Mouse (Mus musculus) CD4-positive, CD25-positive, alpha-beta regulatory T cell, adult 2 months (primary cell): ENCODE measurements around the gene Cnppd1.

Experiments used
- DNase-seq: peaks from one replicate; pipeline ENCODE4 v3.0.0-alpha.2; 2012; ENCODE audit warnings: low read depth, low spot score

Gene Cnppd1

GRCm38 (mm10) chr1:75147411-75148135 lies 5.1 kb upstream of the Cnppd1 start:
- DNase-seq = no peak

- DNase-seq = no peak
Measured at GRCm38 (mm10) chr1:75145589-75145988, 3.1 kb upstream of the Cnppd1 start.

- peak; percentile 85 for DNase-seq
Measured at GRCm38 (mm10) chr1:75141486-75142190, 873 bp downstream of the Cnppd1 start.

- peak; percentile 27 for DNase-seq
Measured at GRCm38 (mm10) chr1:75140601-75141190, 1.8 kb downstream of the Cnppd1 start.

- no peak for DNase-seq
Measured at GRCm38 (mm10) chr1:75138448-75138847, 4.1 kb downstream of the Cnppd1 start.

- DNase-seq = no peak
Measured at GRCm38 (mm10) chr1:75136730-75137129, 5.8 kb downstream of the Cnppd1 start.

- DNase-seq = no peak
Measured at GRCm38 (mm10) chr1:75136293-75136692, 6.2 kb downstream of the Cnppd1 start.

- no peak for DNase-seq
Measured at GRCm38 (mm10) chr1:75133421-75134207, 8.9 kb downstream of the Cnppd1 start, which contains the start of gene Slc23a3. Slc23a3 (minus strand) TSS chr1:75133890.

- no peak for DNase-seq
Measured at GRCm38 (mm10) chr1:75128641-75129040, 13.9 kb downstream of the Cnppd1 start.

- DNase-seq = no peak
Measured at GRCm38 (mm10) chr1:75125418-75125817, 17.1 kb downstream of the Cnppd1 start.

- peak; percentile 98 for DNase-seq
Measured at GRCm38 (mm10) chr1:75124346-75125321, 17.9 kb downstream of the Cnppd1 start, which contains the start of gene Nhej1. Nhej1 (minus strand) TSS chr1:75125200.

GRCm38 (mm10) chr1:75122211-75122610 lies 20.3 kb downstream of the Cnppd1 start:
- DNase-seq = peak; percentile 72
